Mouse (Mus musculus) MN1 (cell line): ENCODE measurements around the gene Trmt1.
"Not testable (repeated sequence)": the region's sequence is repeated elsewhere in the genome, so short reads cannot be mapped to it uniquely, and the experiment has no call there.

Experiments used
- DNase-seq: peaks from one replicate; pipeline ENCODE4 v3.0.0-alpha.2; 2016; ENCODE audit warnings: low spot score

The Trmt1 gene

GRCm38 (mm10) chr8:84659936-84660818 is 25.9 kb upstream of the Trmt1 start:
- peak; percentile 88 for DNase-seq

GRCm38 (mm10) chr8:84660819-84661457 is 25.2 kb upstream of the Trmt1 start:
- DNase-seq: peak; percentile 60

- peak; percentile 90 for DNase-seq
Measured at GRCm38 (mm10) chr8:84661458-84661871, 24.6 kb upstream of the Trmt1 start.

- peak; percentile 57 for DNase-seq
Measured at GRCm38 (mm10) chr8:84661961-84662571, 24.0 kb upstream of the Trmt1 start.

- peak; percentile 98 for DNase-seq
Measured at GRCm38 (mm10) chr8:84662581-84663065, 23.5 kb upstream of the Trmt1 start, which contains the start of gene Ier2. Gene Ier2 (minus strand): TSS chr8:84662852.

GRCm38 (mm10) chr8:84663483-84664327 is 22.4 kb upstream of the Trmt1 start:
- peak; percentile 98 for DNase-seq

GRCm38 (mm10) chr8:84664566-84665384 is 21.3 kb upstream of the Trmt1 start:
- peak; percentile 90 for DNase-seq

- DNase-seq: no peak
Measured at GRCm38 (mm10) chr8:84665385-84665893, 20.7 kb upstream of the Trmt1 start.

- DNase-seq: no peak
Measured at GRCm38 (mm10) chr8:84668081-84668480, 18.0 kb upstream of the Trmt1 start.

- DNase-seq: no peak
Measured at GRCm38 (mm10) chr8:84668731-84669485, 17.2 kb upstream of the Trmt1 start.

GRCm38 (mm10) chr8:84670295-84671006 is 15.7 kb upstream of the Trmt1 start:
- not testable (repeated sequence) for DNase-seq

GRCm38 (mm10) chr8:84677305-84677704 is 8.8 kb upstream of the Trmt1 start:
- no peak for DNase-seq

GRCm38 (mm10) chr8:84681476-84681875 is 4.6 kb upstream of the Trmt1 start:
- no peak for DNase-seq

- DNase-seq: no peak
Measured at GRCm38 (mm10) chr8:84682257-84682656, 3.9 kb upstream of the Trmt1 start.

- DNase-seq: no peak
Measured at GRCm38 (mm10) chr8:84684537-84684936, 1.6 kb upstream of the Trmt1 start.

GRCm38 (mm10) chr8:84687003-84687704 is 1.0 kb downstream of the Trmt1 start:
- DNase-seq: peak; percentile 61

- peak; percentile 93 for DNase-seq
Measured at GRCm38 (mm10) chr8:84687705-84688100, 1.6 kb downstream of the Trmt1 start, which contains the start of gene Nacc1. Gene Nacc1 (minus strand): TSS chr8:84687862.
